Mouse (Mus musculus) lung, adult 2 months (tissue): Measurements from ENCODE around the gene Mogat2.

Experiments used
- CTCF ChIP-seq: fragments of 200-500 bp; IDR thresholded peaks from 2 replicates; pipeline ENCODE4 v1.5.1; 2011; ENCODE audit warnings: mild to moderate bottlenecking, low read length, control low read depth; ENCODE audit not compliant: insufficient read depth
- POLR2A ChIP-seq: fragments of 200-500 bp; IDR thresholded peaks from 2 replicates; pipeline ENCODE4 v1.6.1; 2011; ENCODE audit warnings: low read depth, mild to moderate bottlenecking, control low read depth, low read length, borderline replicate concordance; ENCODE audit errors: extremely low read depth

DNA sequence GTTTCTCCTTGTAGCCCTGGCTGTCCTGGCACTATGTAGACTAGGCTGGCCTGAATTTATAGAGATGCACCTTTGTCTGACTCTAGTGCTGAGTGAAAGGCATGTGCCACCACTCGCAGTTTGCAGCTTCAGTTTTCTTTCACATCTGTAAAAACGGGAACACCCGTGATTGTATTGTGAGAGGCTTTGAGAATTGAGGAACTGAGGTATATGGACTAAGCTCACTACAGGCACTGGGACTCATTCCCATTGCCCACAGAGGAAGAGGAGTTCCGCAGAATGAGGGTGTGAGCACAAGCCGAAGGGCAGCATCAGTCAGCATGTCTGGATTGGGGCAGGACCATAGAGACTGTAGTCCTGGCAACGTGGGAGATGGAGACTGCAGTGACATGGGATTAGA lies 54.7 kb downstream of the Mogat2 start:
- no peak for TF ChIP-seq CTCF
- TF ChIP-seq POLR2A, result no peak
